Mouse (Mus musculus) regulatory T cell (primary cell): ENCODE measurements around the gene Yif1b.

Experiments
- in situ Hi-C: fragments of 300-600 bp; cut with MboI, MseI; formaldehyde crosslinking; loops from one replicate; pipeline ENCODE4 v1.15.1; 2025; ENCODE audit warnings: high pct_unique_total_duplicates

Yif1b gene

DNA sequence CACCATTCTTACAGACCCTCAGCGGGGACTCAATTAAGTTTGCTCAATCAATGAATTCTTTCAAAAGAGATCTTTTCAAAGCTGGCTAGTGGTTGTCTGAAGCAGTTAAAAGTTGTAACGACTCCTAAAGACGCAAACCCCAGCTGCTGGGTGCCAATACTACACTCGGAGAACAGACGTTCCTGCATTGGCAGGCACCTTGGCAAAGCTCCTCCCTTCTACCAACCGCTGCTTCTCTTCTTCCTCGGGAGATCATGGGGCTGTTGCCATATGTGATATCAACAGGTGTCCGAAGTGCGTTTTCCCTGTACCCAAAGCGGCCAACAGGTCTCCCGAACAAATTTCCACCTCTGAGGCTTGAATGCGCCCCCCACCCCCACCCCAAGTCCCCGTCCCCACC, 42.7 kb downstream of the Yif1b start:
- in situ Hi-C loops: no loop called here

DNA sequence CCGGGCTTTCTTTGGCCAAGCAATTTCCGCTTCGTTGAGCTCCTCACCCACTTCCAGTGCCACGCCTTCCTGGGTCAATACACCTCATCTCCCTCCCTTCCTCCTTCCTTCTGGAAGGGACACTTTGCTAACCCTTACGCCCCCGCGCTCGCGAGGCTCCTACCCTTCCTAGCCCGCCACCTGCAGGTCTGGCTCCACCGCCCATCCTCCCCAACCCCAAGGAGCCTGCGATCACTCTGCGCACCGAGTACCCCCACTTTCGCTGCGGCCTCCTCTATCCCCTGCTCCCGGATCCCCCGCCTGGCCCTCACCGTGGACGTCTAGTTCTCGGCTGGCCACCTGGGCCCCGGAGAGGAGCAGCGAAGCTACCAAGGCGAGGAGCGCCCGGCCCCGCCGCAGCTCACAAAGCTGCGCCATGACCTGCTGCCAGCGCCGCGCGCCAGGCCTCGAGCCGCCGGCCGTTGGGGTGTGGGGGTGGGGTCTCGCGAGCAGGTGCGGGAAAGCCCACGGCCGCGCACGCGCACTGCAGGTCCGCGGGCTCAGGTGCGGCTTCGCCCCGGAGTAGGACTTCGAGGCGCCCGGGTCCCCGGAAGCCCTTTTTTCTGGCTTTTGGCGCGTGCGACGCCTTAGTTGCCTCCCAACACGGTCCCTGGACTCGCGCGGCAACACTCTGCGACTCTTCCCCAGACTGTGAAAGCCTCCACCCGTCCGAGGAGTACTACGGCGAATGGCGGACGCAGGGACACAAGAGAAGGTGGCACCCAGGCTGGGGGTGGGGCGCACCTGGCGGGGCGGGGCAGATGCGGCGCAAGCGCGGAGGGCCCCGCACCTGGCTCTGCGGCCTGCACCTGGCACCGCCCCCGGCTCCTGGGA, 43.3 kb downstream of the Yif1b start, which contains the start of gene Spint2:
Spint2 (minus strand) TSS at position 712 of the 873 bp plus-strand sequence.
- in situ Hi-C loops: no loop called here

DNA sequence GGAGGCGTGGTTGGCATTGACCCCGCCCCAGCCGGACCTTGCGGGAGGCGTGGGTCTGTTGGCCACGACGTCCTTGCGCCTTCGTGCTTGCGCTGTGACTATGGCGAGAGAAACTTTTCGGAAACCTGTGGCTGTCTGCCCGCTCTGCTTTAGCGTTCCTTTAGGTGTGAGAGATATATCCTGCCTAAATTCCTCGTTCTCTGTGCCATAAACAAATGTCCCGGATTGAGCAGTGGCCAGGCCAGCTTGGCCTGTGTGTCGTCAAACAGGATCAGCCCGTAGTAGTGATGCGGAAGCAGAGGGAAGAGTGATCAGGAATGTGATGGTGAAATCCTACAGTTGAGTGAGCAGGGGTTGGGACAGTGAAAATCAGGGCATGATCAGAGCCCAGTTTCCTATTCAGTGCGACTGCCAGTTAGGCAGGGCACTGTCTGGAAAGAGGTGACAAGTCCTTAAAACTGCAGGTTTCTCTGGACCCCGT, 44.0 kb downstream of the Yif1b start:
- in situ Hi-C loops: no loop called here

DNA sequence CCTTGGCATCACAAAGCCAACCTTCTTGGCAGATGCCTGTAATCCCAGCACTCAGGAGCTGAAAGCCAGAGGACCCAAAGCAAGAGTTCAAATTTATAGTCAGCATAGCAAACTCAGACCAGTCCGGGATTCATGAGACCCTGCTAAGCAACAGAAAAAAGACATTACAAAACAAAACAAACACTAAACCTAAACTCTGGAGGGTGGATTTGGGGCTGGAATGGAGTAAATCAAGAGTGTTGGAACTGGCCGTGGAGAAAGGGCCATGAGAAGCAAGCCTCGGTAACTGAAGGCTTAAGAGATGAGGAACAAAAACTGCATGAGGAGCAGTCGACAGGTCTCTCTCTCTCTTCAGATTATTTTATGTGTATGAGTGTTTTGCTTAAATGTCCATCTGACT, 45.7 kb downstream of the Yif1b start:
- in situ Hi-C loops: no loop called here

DNA sequence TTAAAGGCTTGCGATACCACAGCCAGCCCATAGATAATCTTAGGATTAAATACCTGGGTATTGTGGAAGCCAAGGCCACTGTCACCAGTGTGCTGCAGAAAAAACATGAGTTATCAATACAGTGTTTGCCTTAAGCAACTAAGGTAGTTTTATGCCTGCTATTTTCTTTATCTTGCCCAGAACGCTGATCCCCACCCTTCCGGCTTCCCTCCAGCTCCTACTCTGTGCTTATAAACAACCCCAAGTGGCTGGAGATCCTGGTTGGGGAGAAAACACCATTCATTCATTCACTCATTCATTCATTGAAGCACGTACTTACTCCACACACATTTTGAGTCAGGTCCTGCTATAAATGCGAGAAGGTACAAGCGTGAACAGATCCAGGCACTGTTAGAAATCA, 46.4 kb downstream of the Yif1b start:
- in situ Hi-C loops: no loop called here

DNA sequence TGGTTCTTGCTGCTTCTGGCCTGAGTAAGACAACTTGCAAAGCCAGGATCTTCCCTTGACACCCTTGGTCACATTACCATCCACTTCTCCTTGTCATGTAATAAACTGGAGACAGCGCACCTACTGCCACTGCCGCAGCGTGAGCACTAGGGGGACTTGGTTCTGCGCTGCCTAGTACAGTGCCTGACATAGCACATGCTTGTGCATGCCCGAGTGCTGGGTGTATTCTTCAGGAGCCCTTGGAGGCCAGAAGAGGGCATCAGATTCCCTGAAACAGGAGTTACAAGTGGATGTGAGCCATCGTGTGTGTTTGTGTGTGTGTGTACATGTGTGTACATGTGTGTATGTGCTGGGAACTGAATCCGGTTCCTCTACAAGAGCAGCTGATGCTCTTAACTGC, 49.4 kb downstream of the Yif1b start:
- in situ Hi-C loops: no loop called here

DNA sequence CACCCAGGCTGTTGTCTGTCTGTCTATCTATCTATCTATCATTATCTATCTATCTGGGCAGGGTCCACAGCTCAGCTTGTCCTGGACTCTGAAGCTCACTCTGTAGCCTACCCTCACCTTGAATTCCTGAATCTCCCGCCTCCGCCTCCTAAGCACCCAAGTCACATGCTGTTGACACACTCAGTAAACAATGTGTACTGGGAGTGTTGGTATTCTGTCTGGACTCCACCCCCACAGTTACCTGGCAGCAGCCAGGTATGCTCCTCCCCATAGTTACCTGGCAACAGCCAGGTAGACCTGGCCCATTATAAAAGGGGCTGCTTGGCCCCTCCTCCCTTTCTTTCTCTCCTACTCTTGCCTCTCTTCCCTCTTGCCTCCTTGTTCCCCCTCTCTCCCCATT, 50.0 kb downstream of the Yif1b start:
- in situ Hi-C loops: no loop called here

DNA sequence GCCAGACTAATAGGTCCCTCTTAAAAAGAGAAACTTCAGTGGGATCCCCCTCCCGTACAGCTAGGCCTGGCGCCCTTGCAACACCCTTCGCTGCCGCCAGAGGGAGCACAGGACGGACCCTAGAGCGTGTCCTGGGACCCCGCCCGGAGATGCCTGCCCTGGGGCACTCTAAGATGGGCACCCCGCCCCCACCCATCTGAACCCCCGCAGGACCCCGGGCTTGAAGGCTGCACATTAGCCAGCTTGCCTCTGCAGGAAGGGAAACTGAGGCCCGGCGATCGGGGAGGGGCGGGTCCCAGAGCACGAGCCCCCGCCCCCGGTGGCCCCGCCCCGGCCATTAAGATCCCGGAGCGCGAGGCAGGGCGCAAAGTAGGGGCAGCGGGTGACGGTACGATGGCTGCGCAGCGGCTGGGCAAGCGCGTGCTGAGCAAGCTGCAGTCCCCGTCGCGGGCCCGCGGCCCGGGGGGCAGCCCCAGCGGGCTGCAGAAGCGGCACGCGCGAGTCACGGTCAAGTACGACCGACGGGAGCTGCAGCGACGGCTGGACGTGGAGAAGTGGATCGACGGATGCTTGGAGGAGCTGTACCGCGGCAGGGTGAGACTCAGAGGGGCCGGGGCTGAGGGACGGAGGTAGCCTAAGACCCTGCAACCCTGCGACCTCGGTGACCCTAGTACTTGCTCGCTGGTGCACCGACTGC, 51.0 kb downstream of the Yif1b start, which contains the start of gene Ppp1r14a:
Ppp1r14a (plus strand) TSS at position 367 of the 697 bp plus-strand sequence.
- in situ Hi-C loops: no loop called here

DNA sequence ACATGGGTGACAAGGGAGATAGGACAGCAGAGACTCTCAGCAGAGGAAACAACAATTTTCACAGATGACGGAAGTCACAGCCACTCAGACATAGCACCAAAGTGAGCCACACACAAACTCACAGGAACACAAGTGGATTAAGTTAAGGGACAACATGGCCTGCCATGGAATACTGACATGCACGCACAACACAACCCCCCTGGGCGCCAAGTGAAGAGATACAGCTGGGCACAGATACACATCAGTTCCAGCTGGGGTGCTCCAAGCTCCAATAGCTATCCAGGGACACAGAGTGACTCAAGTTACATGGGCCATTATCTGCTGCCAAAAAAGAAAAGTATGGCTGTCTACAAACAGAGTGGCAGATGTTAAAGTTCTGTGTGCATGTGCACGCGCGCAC, 51.7 kb downstream of the Yif1b start:
- in situ Hi-C loops: loop anchor here (5.0 kb wide), 1 partner anchor 48 kb away; no protein-coding TSS in a partner anchor

DNA sequence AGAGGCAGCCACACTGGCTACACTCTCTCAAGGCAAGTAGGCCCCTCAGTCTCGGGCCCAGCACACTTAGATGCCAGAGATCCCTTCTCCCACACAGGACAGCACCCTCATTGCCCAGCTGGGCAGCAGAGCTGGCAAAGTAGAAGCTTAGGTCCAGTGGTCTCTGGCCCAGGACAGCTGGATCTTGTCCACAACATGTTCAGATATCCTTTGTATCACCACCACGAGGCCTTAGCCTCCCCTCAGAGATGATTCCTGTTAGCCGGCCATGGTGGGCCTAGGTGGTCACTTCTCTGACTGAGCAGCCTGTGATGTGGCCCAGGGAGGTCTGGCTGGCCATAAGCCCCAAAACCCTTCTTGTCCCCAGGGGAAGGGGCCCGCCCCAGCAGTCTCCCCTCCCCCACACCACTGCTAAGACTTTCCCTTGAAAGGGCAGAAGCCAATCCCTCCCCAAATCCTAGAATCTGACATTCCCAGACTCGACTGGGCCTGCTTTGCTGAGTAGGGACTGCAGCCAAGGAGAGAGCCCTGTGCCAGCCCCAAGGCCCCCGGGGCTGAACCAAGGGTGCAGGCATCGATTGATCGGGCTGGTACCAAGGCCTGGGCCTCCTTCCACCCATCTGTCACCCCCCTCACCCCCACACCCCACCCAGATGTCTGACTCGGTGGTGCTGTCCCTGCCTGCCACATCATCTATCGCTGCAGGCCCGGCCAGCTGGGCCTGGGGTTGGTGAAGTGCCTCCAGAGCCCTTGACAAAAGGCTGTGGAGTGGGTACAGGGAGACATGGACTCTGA, 52.8 kb downstream of the Yif1b start:
- in situ Hi-C loops: loop anchor here (5.0 kb wide), 1 partner anchor 49 kb away; no protein-coding TSS in a partner anchor

DNA sequence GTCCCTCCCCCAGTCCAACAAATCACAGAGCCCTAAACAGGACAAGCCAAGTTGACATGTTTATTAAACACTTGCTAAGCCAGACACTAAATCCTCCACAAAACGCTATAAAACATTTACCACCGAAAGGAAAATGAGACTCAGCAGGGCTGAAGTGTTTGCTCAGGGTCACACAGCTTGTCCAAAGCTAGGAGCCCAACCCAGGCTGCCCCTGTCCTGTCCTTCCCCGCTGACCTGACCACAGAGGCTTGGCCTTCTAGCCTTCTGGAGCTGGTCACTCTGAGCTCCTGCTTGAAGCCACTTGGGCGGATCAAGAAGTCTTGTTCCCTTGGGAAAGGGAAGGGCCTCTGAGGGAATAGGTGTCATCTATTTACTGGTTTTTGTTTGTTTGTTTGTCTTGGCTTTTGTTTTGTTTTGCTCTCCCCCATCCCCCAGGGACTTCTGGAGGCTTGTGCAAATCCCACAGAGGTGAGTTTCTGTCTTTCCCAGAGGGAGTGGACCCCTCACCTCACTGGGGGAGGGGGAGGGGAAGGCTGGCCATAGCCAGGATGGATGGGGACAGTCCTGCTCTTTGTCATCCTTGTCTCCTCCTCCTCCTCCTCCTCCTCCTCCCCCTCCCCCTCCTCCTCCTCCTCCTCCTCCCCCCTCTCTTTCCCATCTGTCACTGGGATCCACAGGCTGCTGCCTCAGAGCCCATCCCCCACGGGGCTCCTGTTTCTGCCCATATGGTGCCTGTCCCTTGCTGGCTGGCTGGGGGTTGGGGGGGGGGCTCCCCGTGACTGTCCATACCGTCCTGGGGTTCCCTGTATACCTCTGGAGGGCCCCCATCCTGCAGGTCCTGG, 53.7 kb downstream of the Yif1b start:
- in situ Hi-C loops: loop anchor here (5.0 kb wide), 1 partner anchor 50 kb away; no protein-coding TSS in a partner anchor

DNA sequence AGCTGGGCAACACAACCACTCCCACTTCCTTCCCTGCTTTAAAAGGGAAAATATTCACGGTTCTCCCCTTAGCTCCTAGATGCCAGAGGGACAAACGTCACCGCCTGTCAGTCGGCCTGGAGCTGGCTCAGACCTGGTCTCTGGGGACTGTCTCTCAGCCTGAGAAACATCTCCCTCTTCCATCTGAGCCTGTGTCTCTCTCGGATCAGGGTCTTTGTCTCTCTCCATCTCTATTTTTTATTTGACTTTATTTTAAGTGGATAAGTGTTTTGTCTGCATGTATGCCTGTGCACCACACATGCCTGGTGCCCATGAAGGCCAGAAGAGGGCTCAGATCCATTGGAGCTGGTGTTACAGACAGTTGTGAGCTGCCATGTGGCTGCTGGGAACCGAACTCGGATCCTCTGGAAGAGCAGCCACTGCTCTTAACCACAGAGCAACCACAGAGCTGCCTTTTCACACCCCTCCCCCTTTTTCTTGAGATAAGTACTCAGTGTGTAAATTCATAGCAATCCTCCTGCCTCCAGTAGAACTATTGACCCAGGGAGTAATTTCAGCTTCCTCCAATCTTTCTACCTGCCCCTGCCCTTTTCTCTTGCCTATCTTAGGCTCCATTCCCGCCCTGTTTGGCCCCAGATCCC, 54.4 kb downstream of the Yif1b start:
- in situ Hi-C loops: loop anchor here (5.0 kb wide), 1 partner anchor 50 kb away; no protein-coding TSS in a partner anchor

DNA sequence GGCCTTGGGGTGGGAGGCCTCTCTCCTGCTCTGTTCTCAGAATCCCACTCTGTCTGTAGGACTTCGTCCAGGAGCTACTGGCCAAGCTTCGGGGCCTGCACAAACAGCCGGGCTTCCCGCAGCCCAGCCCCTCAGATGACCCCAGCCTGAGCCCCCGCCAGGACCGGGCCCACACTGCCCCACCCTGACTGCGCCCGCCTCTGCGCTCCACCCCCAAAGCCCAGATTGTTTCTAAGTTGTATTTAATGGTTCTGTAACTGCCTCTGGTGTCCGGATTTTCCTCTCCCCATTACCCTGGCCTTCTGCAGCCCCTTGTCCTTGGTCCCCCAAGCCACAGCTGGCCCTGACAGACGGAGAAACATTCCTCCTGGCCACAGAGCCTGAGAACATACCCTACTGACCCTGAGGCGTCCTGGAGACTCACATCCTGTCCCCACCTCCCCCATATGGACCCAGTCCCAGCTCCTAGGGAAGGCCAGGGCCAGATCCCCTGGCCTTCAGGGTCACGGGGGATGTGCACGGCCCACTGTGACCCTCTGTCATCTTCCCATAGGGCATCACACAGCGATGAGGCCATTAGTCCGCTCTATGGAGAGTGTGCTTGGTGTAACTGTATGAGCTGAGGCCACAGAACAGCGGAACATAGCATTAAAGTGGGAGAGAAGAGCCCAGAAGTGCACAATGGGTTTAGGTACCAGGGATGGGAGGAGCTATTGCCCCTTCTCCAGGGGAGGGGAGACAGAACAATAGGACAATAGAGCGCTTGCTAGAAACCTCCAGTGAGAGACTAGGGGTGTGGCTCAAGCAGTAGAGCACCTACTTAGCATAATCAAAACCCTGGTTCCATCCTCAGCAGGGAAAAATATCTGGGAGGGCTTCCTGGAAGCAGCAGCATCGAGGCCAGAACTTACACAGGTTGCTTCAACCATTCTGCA, 55.3 kb downstream of the Yif1b start:
- in situ Hi-C loops: loop anchor here (5.0 kb wide), 1 partner anchor 51 kb away; no protein-coding TSS in a partner anchor

DNA sequence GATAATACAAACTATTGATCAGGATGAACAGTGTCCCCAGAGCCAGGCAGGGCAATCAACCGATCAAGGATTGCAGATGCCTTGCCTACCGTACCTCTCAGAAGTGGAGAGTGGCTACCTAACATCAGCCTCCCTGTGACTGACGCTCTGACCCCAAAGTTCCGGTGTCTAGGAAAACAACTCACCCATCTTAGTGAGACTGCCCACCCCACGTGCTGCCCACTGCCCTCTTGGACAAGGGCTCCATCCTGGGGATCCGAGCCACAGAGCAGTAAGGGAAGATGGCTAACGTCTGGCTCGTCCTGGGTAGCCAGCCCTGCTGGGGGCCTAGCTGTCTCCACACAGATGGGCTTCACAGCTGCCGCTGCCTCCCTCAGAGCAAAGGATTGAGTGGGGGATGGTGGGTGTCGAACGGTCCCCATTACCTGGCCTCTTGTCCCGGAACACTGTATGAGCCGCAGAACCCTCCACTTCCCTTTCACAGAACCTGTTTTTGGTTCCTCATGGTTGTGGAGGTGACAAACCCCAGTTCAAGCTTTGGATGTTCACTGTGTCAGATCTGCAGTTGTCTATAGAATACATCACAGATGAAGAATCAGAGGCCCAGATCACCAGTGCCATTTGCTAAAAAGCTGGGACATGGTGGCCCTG, 56.1 kb downstream of the Yif1b start:
- in situ Hi-C loops: loop anchor here (5.0 kb wide), 1 partner anchor 52 kb away; no protein-coding TSS in a partner anchor

DNA sequence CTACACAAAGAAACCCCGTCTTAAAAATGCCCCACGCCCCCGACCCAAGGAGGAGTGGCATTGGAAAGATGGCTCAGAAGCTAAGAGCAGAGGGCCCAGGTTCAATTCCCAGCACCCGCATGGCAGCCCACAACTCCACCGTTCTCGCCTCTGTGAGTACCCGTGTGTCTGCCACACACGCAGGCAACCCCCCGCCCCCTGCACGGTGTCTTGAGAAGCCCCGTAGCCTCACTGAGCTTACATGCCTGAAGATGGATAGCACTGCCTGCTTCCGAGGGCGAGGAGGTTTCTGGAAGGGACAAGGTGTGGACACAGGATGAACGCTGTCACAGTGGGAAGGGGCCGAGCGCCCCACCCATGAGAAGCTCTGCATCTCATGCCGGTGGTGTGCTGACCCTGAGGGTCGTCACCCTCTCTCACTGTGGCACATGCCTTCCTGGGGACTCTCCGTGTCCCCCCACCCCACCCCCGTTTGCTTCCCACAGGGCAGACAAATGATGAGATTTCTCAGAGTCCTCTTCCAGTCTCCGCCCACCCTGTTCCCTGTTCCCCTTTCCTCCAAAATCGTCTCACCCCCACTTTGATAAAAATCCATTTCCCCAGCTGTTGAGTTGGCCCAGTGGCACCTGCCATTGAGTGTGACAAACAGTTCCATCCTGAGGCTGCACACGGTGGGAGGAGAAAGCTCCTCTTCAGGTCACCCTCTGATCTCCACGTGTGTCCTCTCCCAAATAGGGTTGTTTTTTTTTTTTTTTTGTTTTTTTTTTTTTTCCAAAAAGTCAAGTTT, 57.9 kb downstream of the Yif1b start:
- in situ Hi-C loops: no loop called here

DNA sequence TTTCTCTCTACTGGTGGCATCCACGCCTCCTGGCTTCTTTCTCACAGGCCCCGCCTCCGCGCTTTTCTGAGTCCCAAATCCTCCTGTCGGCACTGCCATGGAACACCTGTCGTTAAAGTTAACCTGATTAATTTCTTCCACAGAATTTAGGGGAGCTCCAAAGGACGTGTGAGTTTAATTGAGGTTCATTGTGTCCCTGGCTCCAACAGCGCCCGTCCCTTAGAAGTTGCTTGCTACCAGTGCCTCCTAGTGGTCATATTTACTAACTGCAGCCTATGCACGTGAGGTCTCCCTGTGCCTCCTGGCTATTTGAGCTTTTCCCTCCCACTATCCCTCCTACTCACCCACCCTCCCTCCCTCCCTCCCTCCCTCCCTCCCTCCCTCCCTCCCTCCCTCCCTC, 58.9 kb downstream of the Yif1b start:
- in situ Hi-C loops: no loop called here
